In the genomic region with DNA sequence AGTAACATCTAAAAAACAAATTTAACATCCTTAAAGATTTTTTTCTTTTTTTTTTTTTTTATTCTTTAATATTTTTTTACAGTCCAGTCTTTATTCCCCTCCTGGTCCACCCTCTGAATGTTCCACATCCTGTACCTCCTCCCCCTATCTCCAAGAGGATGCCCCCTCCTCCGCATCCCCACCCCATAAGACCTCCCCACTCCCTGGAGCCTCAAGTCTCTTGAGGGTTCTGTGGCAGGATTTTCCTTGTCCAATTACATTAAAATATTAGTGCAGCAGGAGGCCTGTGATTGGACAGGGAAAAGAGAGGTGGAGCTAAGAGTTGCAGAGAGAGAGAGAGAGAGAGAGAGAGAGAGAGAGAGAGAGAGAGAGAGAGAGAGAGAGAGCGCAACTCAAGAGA, we compare ENCODE assay signal across 6 mouse cellular contexts. TPM values are rescaled to one million over a fixed set of nuclear protein-coding genes. Genes with fewer than 3 reads are reported as not detected.
"Had no signal": no experiment of that assay in that cellular context is flagged by ENCODE, and none has a peak within 500 bp of the region (broad histone marks: within the 10 kb centered on the region; RNA-seq: fewer than 3 reads in every experiment).

No protein-coding gene starts in this region.

RNA-seq across cellular contexts. Expression of a gene that starts 31.4 kb away (rescaled TPM):
- total RNA-seq: megakaryocyte progenitor cell, adult 5-6 weeks; monocyte, adult 5-6 weeks had no signal
- polyA plus RNA-seq: macrophage; midbrain, embryonic 14.5 days; midbrain, embryonic 15.5 days; myocyte had no signal
